In the genomic region with DNA sequence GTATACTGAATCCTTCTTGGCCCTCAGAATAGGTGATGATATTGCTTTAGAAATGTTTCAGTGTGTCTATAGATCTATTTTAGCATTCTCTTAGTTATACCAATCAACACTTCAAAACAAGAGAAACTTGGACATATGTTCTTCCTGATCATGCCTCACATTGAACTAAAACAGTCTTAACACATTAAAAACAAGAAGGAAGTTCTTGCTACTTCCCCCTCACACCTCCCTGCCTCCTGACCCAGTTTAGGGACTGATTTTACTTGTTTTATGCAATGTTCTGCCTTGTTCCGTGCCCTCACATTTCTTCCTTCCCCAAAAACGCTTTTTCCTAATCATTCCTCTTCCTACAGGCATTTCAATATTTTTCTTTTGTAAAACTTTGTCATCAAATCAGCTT, we compare ENCODE assay signal across 17 mouse cellular contexts.
"Had no signal": no experiment of that assay in that cellular context is flagged by ENCODE, and none has a peak within 500 bp of the region (broad histone marks: within the 10 kb centered on the region; RNA-seq: fewer than 3 reads in every experiment).

No protein-coding gene starts in this region.

- H3K27ac ChIP-seq: kidney, embryonic 15.5 days; limb, embryonic 12.5 days; liver, embryonic 13.5 days; lung, embryonic 15.5 days; macrophage; midbrain, embryonic 15.5 days; neural tube, embryonic 13.5 days; stomach, embryonic 15.5 days had no signal

- DNase-seq: kidney, adult 2 months; kidney, postnatal 14 days; liver; liver, embryonic 13.5 days; liver, postnatal 0 days; lung, postnatal 14 days; thymus, postnatal 4 days had no signal

- H3K9ac ChIP-seq: kidney, embryonic 15.5 days; limb, embryonic 12.5 days; liver, embryonic 13.5 days; liver, postnatal 0 days; lung, embryonic 15.5 days; midbrain, embryonic 15.5 days; neural tube, embryonic 13.5 days; stomach, embryonic 15.5 days had no signal

- H3K36me3 ChIP-seq: kidney, embryonic 15.5 days; limb, embryonic 12.5 days; liver, embryonic 13.5 days; lung, embryonic 15.5 days; midbrain, embryonic 15.5 days; neural tube, embryonic 13.5 days; stomach, embryonic 15.5 days had no signal

- H3K9me3 ChIP-seq: kidney, embryonic 15.5 days; limb, embryonic 12.5 days; liver, embryonic 13.5 days; lung, embryonic 15.5 days; megakaryocyte, embryonic 14.5 days; midbrain, embryonic 15.5 days; neural tube, embryonic 13.5 days; stomach, embryonic 15.5 days had no signal

- H3K27me3 ChIP-seq: kidney, embryonic 15.5 days; limb, embryonic 12.5 days; liver, embryonic 13.5 days; lung, embryonic 15.5 days; megakaryocyte, embryonic 14.5 days; midbrain, embryonic 15.5 days; neural tube, embryonic 13.5 days; stomach, embryonic 15.5 days had no signal

- H3K4me1 ChIP-seq: kidney, embryonic 15.5 days; limb, embryonic 12.5 days; liver, embryonic 13.5 days; lung, embryonic 15.5 days; megakaryocyte, embryonic 14.5 days; midbrain, embryonic 15.5 days; stomach, embryonic 15.5 days had no signal

- H3K4me2 ChIP-seq: kidney, embryonic 15.5 days; limb, embryonic 12.5 days; liver, embryonic 13.5 days; lung, embryonic 15.5 days; midbrain, embryonic 11.5 days; midbrain, embryonic 15.5 days; neural tube, embryonic 13.5 days; stomach, embryonic 15.5 days had no signal

- H3K4me3 ChIP-seq: kidney, embryonic 15.5 days; limb, embryonic 12.5 days; liver, embryonic 13.5 days; lung, embryonic 15.5 days; megakaryocyte, embryonic 14.5 days; midbrain, embryonic 15.5 days; neural tube, embryonic 13.5 days; stomach, embryonic 15.5 days had no signal

- ATAC-seq: intestine, embryonic 16.5 days; liver, postnatal 0 days; midbrain, embryonic 15.5 days had no signal
